Comparison of ENCODE assay signal across 20 mouse cellular contexts in the genomic region with DNA sequence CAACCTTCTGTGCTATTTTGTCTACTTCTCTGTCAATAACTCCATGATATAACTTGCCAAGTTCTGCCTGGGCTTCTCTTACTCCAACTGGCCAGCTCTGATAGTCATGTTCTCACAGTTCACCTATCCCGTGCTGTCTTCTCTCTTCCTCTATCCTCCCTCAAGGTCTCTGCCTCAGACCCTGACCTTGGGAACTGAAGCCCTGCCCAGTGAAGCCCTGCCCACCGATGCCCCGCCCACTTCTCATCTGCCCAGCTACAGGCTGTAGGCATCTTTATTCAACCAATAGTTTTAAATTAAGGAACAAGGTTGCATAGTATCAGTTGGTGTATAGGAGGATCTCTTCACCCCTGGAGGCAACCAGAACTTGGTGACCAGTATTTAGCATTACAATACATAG.
"Had no signal": no experiment of that assay in that cellular context is flagged by ENCODE, and none has a peak within 500 bp of the region (broad histone marks: within the 10 kb centered on the region; RNA-seq: fewer than 3 reads in every experiment).

No protein-coding gene starts in this region.

- H3K4me2 ChIP-seq: kidney, embryonic 15.5 days; limb, embryonic 12.5 days; limb, embryonic 15.5 days; liver, embryonic 11.5 days; lung, embryonic 15.5 days; midbrain, embryonic 12.5 days; midbrain, embryonic 15.5 days had no signal

- H3K27me3 ChIP-seq: kidney, embryonic 15.5 days; limb, embryonic 12.5 days; limb, embryonic 15.5 days; lung, embryonic 15.5 days; midbrain, embryonic 12.5 days; midbrain, embryonic 15.5 days had no signal

- H3K9ac ChIP-seq: kidney, embryonic 15.5 days; limb, embryonic 12.5 days; limb, embryonic 15.5 days; liver, embryonic 14.5 days; liver, postnatal 0 days; lung, embryonic 15.5 days; midbrain, embryonic 12.5 days; midbrain, embryonic 15.5 days had no signal

- ATAC-seq: liver, postnatal 0 days; midbrain, embryonic 15.5 days had no signal

- H3K36me3 ChIP-seq: kidney, embryonic 15.5 days; limb, embryonic 12.5 days; limb, embryonic 15.5 days; lung, embryonic 15.5 days; midbrain, embryonic 12.5 days; midbrain, embryonic 15.5 days had no signal

- H3K4me1 ChIP-seq: limb, embryonic 15.5 days had no signal

- H3K4me3 ChIP-seq: kidney, embryonic 15.5 days; limb, embryonic 12.5 days; limb, embryonic 15.5 days; lung, embryonic 15.5 days; midbrain, embryonic 12.5 days; midbrain, embryonic 15.5 days had no signal

- H3K9me3 ChIP-seq: kidney, embryonic 15.5 days; limb, embryonic 12.5 days; limb, embryonic 15.5 days; lung, embryonic 15.5 days; midbrain, embryonic 12.5 days; midbrain, embryonic 15.5 days had no signal

- H3K27ac ChIP-seq: kidney, embryonic 15.5 days; limb, embryonic 12.5 days; limb, embryonic 15.5 days; liver, embryonic 14.5 days; lung, embryonic 15.5 days; midbrain, embryonic 12.5 days; midbrain, embryonic 15.5 days; stomach, postnatal 0 days had no signal

- DNase-seq: kidney, adult 8-10 months; kidney, postnatal 10 days; kidney, postnatal 36 days; layer of hippocampus, postnatal 36 days; left cerebral cortex, postnatal 4 days; liver, postnatal 0 days; lung, postnatal 10 days; lung, postnatal 36 days; right cerebral cortex, postnatal 4 days; thymus, adult 18-20 months; thymus, postnatal 36 days had no signal
